Mouse (Mus musculus): ENCODE results near the gene Pde6c.

The Pde6c gene

DNA sequence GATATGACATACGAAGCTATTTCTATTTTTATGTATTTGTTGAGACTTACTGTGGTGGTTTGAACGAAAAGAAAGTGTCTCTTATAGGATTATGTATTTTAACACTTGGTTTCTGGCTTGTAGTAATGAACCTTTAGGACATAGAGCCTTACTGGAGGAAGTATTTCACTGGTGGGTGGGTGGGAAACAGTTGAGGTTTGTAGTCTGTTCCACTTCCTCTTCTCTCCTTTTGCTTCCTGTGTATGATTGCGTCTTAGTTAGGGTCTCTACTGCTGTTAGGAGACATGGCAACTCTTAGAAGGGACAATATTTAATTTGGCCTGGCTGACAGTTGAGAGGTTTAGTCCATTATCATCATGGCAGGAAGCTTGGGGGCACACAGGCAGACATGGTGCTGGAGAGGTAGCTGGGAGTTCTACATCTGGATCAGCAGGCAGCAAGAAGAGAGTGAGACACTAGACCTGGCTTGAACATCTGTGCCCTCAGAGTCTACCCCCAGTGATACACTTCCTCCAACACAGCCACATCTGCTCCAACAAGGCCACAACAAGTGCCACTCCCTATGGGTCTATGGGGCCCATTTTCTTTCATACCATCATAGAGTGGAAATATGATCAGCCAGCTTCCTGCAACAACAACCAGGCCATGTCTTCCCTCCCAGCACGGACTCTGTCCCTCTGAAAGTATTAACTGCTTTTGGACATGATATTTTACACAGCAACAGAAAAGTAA is 11.1 kb downstream of the Pde6c start:
- DNase-seq (ENCODE audit: low spot score in 2 of 2), result peak in 1 of 2 experiments; percentile 6

DNA sequence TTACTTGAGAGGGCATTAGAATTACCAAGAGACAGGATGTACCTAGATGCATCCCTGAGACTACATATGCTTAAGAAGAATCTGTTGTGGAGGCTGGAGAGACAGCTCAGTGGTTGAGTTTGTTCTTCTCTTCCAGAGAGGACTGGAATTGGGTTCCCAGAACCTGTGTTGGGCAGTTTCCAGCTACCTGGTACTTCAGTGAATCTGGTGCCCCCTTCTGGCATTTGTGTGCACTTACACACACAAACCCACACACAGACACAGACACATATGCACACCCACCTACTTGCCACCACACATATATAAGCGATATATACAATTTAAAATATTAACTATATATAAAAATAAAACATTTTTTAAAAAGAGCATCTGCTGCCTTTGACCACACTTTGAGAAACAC is 23.7 kb downstream of the Pde6c start:
- no peak for DNase-seq (ENCODE audit: low spot score in 2 of 2)

DNA sequence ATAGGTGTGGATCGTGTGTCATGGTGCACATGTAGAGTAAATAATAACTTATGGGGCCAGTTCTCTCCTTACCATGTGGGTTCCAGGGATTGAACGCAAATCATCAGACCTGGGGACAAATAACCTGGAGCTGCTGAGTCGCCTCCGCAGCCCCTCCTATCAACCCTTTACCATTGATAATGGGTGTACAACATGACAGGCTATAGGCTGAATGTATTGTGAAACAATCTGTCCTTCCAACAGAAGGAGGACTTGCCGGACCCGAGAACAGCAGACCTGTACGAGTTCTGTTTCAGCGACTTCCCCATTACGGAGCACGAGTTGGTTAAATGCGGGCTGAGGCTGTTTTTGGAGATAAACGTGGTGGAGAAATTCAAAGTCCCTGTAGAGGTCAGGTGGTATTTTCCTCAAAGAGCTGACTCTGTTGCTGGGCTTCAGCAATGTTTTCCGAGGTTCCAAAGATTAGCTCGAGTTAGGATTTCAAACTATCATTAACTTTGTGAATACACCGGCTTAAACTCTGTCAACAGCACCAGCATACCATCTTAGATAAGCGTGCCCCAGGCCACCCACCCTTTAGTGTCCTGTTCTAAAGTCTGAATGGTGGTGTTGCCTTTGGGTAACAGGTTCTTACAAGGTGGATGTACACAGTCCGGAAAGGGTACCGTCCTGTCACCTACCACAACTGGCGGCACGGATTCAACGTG is 29.2 kb downstream of the Pde6c start:
- DNase-seq (ENCODE audit: low spot score in 2 of 2), result no peak

DNA sequence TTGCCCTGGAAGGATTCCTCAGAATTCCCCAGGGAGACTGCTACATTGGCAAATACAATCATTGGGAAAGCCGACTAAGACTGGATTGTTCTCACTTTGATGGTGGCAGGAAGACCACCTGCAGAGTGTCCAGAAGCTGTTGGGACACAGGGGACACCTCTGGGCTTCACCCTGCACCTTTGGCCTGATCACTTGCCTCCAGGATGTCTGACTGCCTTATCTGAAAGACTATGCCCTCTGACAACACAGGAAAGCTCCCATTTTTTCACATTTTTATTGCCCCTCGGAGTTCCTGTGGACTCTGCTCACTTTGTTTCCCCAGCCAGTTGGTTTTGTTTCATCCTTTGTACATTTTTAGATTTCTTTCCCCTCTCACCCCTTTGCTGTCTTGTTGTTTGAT is 32.1 kb downstream of the Pde6c start:
- no peak for DNase-seq (ENCODE audit: low spot score in 2 of 2)

DNA sequence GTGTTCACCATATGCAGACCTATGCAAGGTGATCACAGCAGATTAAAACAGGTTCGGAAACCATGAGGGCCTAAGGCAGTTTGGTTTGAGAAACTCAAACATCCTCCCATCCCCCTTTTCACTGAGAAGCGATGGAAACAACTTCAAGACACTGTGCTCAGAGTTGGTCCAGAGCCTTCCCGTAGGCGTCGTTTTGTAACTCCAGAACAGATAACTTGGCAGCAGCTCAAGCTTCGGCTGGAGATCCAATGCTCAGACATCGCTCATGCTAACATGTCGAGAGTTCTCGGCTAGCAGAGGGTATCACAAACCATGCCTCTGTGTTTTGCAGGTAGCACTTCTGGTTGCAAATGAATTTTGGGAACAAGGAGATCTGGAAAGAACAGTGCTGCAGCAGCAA is 47.1 kb downstream of the Pde6c start:
- DNase-seq (ENCODE audit: low spot score in 2 of 2), result no peak

DNA sequence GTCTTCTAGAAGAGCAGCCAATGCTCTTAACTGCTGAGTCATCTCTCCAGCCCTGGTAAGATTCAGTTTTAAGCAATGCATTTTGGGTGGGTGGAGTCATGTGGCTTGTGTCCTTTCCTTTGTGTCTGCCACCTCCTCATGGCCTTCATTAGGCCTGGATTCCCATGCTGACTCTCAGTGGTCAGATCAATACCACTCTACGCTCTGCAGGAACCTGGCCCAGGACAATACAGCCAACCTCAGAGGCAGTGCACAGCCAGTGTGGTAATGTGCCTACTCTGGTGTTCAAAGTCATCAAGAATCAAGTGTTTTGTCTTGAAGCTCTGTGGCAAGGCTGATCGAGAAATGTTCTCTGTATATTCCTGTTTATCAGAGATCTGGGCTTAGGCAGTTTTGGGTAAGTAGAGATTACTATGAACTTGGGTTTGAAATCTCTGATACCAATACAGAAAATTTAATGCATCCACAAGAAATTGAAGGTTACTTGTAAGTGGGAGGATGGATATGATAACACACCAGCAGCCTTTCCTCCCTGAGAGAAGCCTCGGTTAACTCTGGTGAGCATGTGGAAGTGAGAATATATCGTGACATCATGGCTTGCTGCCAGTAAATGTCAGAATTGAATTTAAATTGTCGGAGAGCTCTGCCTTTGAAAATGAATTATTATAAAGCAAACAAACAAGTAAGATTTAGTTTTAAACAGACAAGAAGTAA is 54.2 kb downstream of the Pde6c start:
- no peak for DNase-seq (ENCODE audit: low spot score in 2 of 2)

DNA sequence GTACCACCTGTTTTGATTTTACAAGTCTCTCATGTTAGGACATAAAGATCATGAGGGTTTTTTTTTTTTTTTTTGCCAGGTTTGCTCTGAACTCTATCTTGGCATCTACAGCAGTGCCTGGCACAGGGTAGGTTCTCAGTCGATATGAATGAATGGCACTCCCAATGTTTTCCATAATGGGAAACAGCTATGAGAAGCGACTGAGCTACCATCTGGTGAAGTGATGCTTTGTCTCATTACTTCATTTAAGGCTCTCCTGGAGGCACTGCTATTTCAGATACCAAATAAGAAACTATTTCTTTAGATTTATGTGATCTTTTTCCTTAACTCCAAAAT is 54.7 kb downstream of the Pde6c start:
- no peak for DNase-seq (ENCODE audit: low spot score in 2 of 2)

DNA sequence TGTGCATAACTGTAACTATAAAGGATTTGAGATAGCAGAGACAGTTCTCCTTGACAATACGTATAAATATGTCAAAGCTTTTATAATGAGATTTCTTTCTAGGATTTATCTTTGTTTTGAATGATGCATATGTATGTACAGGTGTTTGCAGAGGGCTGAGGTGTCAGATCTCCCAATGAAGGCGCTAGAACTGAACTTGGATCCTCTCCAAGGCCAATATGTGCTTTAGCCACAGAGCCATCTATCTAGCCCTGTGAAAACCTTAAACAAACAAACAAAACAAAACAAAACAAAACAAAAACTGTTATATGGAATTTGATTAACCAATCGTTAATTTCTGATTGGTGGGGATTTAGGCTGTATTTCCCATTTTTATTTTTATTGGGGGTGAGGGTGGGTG is 58.0 kb downstream of the Pde6c start:
- no peak for DNase-seq (ENCODE audit: low spot score in 2 of 2)

DNA sequence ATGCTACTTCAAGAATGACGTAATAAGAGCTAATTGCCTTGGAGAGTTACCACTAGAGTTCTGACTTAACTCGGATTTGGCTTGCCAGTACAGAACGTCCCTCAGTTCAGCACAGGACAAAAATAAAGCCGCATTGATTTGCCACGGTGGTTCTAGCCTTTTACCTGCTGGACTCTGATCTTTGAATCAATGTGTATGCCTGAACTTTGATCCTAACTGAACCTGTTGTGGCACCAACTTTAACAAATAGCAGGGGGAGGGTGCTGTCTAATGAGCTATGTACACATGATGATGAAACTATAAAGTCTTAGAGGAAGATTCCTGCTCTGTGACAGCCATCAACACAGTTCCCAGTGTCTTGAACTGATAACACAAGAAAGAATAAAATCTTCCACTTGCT is 58.9 kb downstream of the Pde6c start:
- DNase-seq (ENCODE audit: low spot score in 2 of 2), result no peak

DNA sequence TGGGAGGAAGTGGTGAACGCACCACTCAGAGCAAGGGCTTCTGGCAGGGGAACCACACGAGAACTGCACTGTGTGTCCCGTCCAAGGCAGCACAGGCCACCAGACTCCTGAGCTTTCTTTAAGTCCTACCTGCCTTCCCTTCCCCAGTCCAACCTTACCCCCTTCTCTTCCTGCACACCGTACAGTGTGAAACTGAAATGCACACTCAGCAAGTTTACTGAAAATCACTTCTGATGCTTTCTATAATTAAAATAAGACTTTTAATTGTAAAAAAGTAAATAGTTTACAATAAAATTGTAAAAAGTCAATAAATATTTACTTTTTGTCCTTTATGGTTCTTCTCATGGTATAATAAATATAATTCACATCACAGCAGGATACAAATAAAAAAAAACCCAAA is 62.7 kb downstream of the Pde6c start:
- no peak for DNase-seq (ENCODE audit: low spot score in 2 of 2)

DNA sequence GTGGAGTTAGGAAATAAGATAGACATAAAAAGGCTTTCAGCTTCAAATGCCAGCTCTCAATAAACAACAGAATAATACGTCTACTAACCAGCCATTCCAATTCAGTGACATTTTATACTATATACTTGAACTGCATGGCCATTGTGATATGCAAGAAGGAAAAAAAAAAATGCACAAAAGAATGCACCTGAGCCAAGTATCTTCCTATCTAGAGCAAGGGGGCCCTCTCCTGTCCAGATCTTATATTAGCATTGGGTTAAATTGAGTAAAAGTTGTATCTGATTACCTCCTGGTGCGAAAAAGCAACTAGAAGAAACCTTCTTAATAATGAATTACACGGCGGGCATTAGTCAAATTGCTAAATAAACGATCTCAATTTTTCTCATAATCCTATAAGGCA is 66.2 kb downstream of the Pde6c start:
- no peak for DNase-seq (ENCODE audit: low spot score in 2 of 2)

DNA sequence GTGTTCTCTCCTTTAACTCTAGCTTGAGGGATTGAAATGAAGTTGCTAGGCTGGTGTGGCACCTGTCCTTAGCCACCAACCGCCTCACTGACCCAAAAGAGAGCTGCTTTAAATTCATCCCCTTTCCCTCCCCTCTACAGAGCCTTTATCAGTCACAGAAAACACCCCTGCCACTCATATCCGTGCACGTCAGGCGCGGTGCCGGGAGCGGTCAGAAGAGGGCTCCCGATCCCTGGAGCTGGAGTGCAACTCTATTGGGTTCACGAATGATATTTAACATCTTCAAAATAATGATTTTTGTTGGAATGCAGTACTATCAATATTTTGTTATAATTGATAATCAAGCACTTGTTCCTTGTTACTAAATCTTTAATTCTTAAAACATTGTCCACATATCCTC is 74.1 kb downstream of the Pde6c start:
- DNase-seq (ENCODE audit: low spot score in 2 of 2), result no peak

DNA sequence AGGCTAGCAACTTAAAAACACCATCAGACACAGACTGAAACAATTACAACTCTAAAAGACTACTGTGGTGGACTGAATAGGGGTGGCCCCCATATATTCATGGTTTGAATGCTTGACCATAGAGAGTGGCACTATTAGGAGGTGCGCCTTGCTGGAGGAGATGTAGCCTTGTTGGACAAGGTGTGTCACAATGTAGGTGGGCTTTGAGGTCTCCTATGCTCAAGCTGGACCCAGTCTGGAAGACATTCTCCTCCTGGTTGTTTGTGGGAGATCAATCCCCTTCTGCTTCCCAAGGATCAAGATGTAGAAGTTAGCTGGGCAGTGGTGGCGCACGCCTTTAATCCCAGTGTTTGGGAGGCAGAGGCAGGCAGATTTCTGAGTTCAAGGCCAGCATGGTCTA is 85.1 kb downstream of the Pde6c start:
- DNase-seq (ENCODE audit: low spot score in 2 of 2), result no peak

DNA sequence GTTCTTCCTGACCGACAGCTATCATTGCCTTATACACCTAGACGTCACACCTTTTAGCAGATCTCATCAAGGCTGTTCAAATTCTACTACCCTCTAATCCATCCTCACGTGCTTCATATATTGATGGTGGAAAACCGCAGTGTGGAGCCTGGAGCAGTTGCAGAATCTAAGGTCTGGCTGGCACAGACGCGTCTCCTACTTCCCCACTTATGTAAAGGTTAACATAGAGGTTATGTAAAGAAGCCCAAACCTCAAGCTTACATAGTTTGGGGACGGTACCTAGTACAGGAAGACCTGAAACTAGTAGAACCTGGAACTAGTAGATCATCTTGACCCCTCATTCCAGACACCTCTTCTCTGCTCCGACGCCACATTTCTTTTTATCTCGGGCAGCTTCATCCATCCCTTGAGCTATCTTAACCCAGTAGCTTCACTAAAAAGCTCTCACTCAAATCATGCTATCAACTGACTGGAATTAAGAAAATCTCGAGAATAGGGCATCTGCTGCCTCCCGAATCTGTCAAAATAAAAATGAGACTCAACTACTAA is 90.8 kb downstream of the Pde6c start:
- DNase-seq (ENCODE audit: low spot score in 2 of 2), result no peak

DNA sequence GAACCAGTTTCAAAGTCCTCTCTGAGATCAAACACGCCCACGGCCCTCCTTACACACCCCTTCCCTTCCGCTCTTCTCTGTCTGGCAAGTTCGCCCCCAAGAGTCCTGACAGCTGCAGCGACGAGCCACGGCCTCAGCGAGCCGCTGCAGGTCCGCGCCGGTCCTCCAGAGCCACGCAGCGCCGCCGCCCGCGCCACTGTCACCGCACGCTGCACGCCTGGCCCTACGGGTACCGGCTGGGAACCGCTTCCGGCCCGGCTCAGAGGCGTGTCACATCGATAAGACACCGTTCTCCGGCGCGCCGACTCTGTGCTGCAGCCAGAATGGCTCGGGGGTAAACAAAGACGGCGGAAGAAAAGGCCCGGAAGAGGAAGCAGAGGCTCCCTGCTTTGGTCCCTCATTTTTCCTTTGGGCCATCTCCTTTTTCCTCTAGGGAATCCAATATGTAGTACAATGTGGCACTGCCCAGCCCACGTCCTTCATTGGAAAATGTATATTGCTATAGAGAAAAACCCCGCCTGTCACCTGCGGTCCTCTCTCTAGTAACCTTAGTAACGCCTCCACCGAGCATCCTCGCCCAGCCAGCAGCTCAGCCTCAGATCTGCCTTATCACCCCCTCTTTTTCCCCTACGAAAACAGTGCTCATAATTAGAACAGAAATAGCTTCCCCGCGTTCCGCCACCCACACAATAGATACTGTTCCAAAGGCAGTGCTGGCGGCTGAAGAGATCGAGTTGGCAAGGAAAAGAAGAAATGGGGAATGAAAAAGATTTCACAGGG is 91.5 kb downstream of the Pde6c start, which contains the start of gene Fra10ac1:
Gene Fra10ac1, minus strand, starts transcription at position 252 of the 780 bp plus-strand sequence.
- peak; percentile 80 to 87 for DNase-seq (ENCODE audit: low spot score in 2 of 2)

DNA sequence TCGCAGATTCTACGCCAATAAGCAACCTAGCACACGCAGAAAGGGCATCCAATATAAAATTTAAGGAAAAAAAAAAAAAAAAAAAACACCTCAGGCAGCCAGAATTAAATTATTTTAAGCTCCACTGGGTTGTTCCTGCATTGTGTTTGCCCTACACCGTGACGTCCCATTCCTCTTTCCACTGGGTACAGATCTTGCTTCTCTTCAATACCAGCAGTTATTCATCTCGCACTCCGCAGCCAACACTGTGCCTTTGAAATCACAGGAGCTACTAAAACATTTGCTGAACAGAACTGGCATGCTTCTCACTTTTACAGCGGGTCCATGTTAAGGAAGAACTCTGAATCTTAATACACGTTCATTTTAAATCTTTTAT is 92.1 kb downstream of the Pde6c start:
- no peak for DNase-seq (ENCODE audit: low spot score in 2 of 2)

DNA sequence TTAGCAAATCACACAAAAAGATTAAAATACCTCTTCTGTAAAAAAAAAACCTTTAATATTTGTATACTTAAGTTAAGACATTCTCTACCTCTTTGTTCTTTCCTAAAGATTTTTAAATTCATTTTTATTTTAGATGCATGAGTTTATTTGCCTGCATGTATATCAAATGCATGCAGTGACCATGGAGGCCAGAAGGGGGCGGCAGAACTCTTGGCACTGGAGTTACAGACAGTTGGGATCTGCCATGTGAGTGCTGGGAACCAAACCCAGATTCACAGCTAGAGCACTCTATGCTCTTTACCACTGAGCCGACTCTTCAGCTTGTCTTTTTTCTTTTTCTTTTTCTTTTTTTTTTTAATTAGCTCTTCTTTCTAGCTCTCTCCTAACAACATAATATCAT is 96.1 kb downstream of the Pde6c start:
- peak in 1 of 2 experiments; percentile 9 for DNase-seq (ENCODE audit: low spot score in 2 of 2)

DNA sequence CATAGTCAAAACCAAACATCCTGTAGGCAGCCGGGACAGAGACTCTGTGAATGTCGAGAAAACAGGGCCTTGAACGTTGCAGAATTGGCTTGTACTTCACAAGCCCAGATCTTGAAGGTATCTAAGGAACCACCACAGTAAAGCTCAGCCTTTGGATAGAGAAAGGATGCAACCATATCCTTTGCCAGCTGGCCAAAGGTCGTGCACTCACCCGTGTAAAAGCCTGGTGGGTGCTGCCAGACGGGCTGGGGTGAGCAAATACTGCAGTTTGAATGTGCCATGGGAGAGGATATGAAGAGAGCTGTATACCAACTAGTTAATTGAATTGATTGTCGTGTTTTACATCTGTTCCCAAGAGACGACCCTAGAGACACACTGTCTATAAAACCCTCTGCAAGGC is 99.5 kb downstream of the Pde6c start:
- DNase-seq (ENCODE audit: low spot score in 2 of 2), result no peak

DNA sequence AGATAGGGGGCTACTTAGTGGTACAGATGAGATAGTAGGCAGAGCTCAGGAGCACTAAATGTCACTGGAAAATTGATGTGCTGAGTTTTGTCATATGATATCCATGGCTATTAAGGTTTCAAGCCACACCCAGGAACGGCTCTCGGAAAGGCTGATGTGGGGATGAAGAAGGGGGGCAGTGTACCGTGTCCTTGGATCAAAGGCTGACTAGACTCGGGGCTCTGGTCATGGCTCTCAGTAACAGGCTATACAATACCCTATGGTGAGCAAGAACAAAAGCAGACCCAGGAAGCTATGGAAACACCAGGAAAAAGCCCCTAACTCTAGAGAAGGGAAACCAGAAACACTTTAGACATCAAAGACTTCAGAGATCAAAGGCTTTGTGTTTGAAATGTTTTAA is 99.9 kb downstream of the Pde6c start:
- no peak for DNase-seq (ENCODE audit: low spot score in 2 of 2)
